Mouse (Mus musculus) intestine, embryonic 15.5 days (tissue): ENCODE data around the gene Ubxn4. TPM values are rescaled to one million over a fixed set of nuclear protein-coding genes. Genes with fewer than 3 reads are reported as not detected.
"Not testable (repeated sequence)": the region's sequence is repeated elsewhere in the genome, so short reads cannot be mapped to it uniquely, and the experiment has no call there.

ENCODE experiments used
- ATAC-seq: fragments of 200-750 bp; cut with Nextera tagmentation; 2 replicates; pipeline ENCODE4 v1.8.0; 2017; ENCODE audit warnings: moderate TSS enrichment, moderate library complexity
- H3K27ac ChIP-seq: fragments of 300-500 bp; sonication (generic); 2 replicates; pipeline ENCODE4 v1.5.1; 2015; ENCODE audit warnings: mild to moderate bottlenecking, inconsistent platforms
- H3K27me3 ChIP-seq: fragments of 300-500 bp; sonication (generic); replicated peaks from 2 replicates; pipeline ENCODE4 v1.6.1; 2015; ENCODE audit warnings: inconsistent platforms
- H3K36me3 ChIP-seq: fragments of 300-500 bp; sonication (generic); 2 replicates; pipeline ENCODE4 v1.6.1; 2015; ENCODE audit warnings: inconsistent platforms
- H3K4me1 ChIP-seq: fragments of 300-500 bp; sonication (generic); replicated peaks from 2 replicates; pipeline ENCODE4 v1.6.1; 2015; ENCODE audit warnings: inconsistent platforms
- H3K4me2 ChIP-seq: fragments of 300-500 bp; sonication (generic); replicated peaks from 2 replicates; pipeline ENCODE4 v1.6.1; 2015; ENCODE audit warnings: mild to moderate bottlenecking, inconsistent platforms
- H3K4me3 ChIP-seq: fragments of 300-500 bp; sonication (generic); replicated peaks from 2 replicates; pipeline ENCODE4 v1.5.1; 2015; ENCODE audit warnings: inconsistent platforms
- H3K9ac ChIP-seq: fragments of 300-500 bp; sonication (generic); 2 replicates; pipeline ENCODE4 v1.6.1; 2015; ENCODE audit warnings: inconsistent platforms
- H3K9me3 ChIP-seq: fragments of 300-500 bp; sonication (generic); 2 replicates; pipeline ENCODE4 v1.6.1; 2016; ENCODE audit warnings: inconsistent platforms
- WGBS: fragments of 180-500 bp; shearing (Covaris S2); methylation state at CpG from one replicate; pipeline ENCODE4 v1.1.7; 2015; 5-methylcytosine and 5-hydroxymethylcytosine counted together
- polyA plus RNA-seq: library from polyadenylated mRNA; unstranded; fragments of >200 nt; fragmentation: Nextera tagmentation; extraction: Ambion mirVana; gene quantifications from 2 replicates; pipeline ENCODE4 v1.2.1, GENCODE M21; 2015

Ubxn4 gene
- polyA plus RNA-seq, 1 experiment from 2014 or later = 89.9 TPM

DNA sequence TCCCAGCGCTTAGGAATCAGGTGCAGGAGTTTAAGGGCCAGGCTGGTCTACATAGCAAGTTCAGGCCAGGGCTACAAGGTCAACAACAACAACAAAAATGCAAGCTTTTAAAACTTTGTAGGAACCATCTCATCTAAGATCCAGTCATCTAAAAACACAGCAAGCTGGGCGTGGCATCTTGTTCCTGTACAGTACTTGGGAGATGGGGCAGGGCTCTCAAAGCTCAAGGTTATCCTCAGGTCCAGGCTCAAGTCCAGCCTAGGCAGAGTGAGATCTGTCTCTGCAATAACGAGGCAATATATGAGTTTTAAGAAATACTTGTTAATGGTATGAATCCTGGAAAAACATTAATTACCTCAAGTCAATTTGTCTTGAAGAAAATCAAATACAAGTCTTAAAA is 34.8 kb downstream of the Ubxn4 start:
- Histone ChIP-seq H3K4me1 (no peaks in the 10 kb centered on the region), H3K36me3 (peaks cover 26% of the 10 kb centered on the region), H3K4me3 (no peak overlapping the region), H3K27me3 (no peaks in the 10 kb centered on the region), H3K9me3 (no peaks in the 10 kb centered on the region), H3K4me2 (no peak overlapping the region), H3K27ac (no peak overlapping the region), H3K9ac (no peak overlapping the region)
- 0 out of 2 replicates have a peak, but pooled peaks have one; percentile 23 for ATAC-seq
- WGBS = 91% methylated on average over 3 of the region's 3 CpGs

DNA sequence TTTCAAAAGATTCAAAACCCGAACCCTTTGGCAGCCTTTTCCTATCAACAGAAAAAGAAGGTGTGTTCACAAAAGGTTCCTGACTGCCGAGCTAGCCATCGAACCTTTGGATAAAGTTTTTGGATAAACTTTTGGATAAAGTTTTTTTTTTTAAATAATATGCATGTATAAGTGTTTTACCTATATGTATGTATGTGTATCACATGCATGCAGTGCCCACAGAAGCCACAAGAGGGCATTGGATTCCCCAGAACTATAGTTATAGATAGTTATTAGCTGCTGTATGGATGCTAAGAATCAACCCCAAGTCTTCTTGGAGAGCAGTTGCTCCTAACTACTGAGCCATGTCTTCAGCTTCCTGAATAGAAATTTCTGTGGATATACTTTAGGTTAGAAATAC is 38.0 kb downstream of the Ubxn4 start:
- WGBS = 98% methylated on average over 3 of the region's 3 CpGs
- H3K36me3 ChIP-seq = 0 out of 2 replicates have a peak, but pooled peaks cover 9% of the 10 kb centered on the region

DNA sequence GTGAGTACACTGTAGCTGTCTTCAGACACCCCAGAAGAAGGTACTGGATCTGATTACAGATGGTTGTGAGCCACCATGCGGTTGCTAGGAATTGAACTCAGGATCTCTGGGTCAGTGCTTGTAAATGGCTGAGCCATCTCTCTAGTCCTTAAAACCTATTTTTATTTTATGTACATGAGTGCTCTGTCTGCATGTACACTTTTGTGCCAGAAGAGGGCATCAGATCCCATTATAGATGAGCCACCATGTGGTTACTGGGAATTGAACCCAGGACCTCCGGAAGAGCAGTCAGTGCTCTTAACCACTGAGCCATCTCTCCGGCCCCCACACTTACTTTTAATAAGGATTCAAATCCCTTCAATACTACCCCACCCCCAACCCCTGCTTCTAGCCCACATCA is 39.2 kb downstream of the Ubxn4 start:
- no peak overlapping the region for H3K4me2 ChIP-seq
- no peaks in the 10 kb centered on the region for H3K4me1 ChIP-seq
- 94% methylated on average over 3 of the region's 3 CpGs for WGBS
- no peak overlapping the region for H3K9ac ChIP-seq
- no peak overlapping the region for H3K4me3 ChIP-seq
- no peaks in the 10 kb centered on the region for H3K9me3 ChIP-seq
- no peaks in the 10 kb centered on the region for H3K27me3 ChIP-seq
- H3K36me3 ChIP-seq = 0 out of 2 replicates have a peak, but pooled peaks cover 6% of the 10 kb centered on the region
- H3K27ac ChIP-seq = no peak overlapping the region
- ATAC-seq = no peak

More for the DNA sequence above, 38.0 kb downstream of the Ubxn4 start:
- H3K4me2 ChIP-seq = no peak overlapping the region
- H3K4me1 ChIP-seq = no peaks in the 10 kb centered on the region
- no peak overlapping the region for H3K9ac ChIP-seq
- ATAC-seq = no peak
- H3K27ac ChIP-seq = no peak overlapping the region
- no peak overlapping the region for H3K4me3 ChIP-seq
- no peaks in the 10 kb centered on the region for H3K27me3 ChIP-seq
- H3K9me3 ChIP-seq = no peaks in the 10 kb centered on the region

DNA sequence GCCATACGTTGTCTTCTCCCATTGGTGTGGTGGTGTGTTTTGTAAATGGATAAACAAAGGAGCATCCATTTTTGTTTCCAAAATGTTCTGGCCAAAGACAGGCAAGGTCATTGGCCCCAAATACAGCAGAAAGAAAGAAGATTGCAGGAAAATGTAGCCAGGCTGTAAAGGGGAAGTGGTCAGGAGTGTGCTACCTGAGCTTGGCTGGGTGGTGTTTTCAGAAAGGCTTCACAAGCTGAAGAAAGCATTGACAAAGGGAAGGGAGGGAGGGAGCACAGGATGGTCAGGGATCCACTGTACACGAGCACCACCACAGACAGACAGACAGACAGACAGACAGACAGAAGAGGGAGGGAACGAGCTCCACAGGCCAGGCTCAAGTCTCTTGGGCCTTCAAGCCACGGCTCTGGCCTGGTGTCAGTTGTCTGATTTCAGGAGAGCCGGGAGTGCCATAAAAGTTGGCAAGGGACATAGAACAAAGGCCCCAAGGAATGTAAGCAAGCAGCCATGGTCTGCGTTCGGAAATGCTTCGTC is 40.5 kb downstream of the Ubxn4 start:
- H3K36me3 ChIP-seq = 0 out of 2 replicates have a peak, but pooled peaks cover 6% of the 10 kb centered on the region
- no peaks in the 10 kb centered on the region for H3K4me1 ChIP-seq
- H3K4me2 ChIP-seq = no peak overlapping the region
- H3K27me3 ChIP-seq = no peaks in the 10 kb centered on the region
- H3K27ac ChIP-seq = no peak overlapping the region
- no peak for ATAC-seq
- H3K9ac ChIP-seq = no peak overlapping the region
- WGBS = 77% methylated on average over 8 of the region's 8 CpGs
- no peaks in the 10 kb centered on the region for H3K9me3 ChIP-seq
- H3K4me3 ChIP-seq = no peak overlapping the region

DNA sequence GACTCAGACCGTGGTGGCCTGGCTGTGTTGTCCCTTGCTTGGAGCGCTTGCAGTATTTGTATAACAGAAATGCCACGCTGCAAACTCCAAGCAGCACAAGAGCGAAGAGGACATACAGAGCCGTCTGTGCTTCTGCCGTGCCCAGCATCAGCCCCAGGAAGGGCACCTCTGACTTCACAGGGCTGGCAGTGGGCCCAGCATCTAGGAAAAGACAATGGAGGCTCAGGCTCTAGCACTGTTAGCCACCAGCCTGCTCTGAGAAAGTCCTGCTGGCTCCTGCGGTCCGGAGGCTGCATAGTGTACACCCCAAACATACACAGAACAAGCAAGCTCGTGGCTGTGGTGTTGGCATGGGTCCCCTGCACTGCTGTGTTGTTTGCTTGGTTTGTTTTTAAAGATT is 41.4 kb downstream of the Ubxn4 start:
- Histone ChIP-seq H3K9ac (no peak overlapping the region), H3K27me3 (no peaks in the 10 kb centered on the region), H3K27ac (no peak overlapping the region), H3K4me2 (no peak overlapping the region), H3K4me3 (no peak overlapping the region), H3K36me3 (no peaks in the 10 kb centered on the region), H3K4me1 (no peaks in the 10 kb centered on the region), H3K9me3 (no peaks in the 10 kb centered on the region)
- no peak for ATAC-seq
- WGBS = 86% methylated on average over 9 of the region's 9 CpGs

DNA sequence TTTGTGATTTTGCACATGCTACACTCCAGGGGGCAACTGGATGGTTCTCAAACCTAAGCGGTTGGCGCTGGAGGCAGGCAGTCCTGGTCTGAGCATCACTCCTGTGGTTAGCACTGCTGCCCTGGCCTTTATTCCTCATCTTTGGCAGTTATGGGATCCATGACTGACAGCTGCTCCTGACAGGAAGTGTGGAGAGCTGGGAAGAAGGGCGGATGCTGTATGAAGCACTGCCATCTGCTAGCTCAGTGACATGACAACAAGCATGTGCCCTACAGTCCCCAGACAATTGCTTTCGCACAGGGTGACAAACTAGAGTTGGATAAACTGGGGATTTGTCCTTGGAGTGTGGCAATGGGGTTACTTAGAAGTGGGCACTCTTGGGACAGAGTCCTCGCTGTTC is 46.5 kb downstream of the Ubxn4 start:
- H3K27me3 ChIP-seq = no peaks in the 10 kb centered on the region
- H3K27ac ChIP-seq = no peak overlapping the region
- H3K9ac ChIP-seq = no peak overlapping the region
- H3K4me2 ChIP-seq = no peak overlapping the region
- 86% methylated on average over 5 of the region's 5 CpGs for WGBS
- no peaks in the 10 kb centered on the region for H3K36me3 ChIP-seq
- no peaks in the 10 kb centered on the region for H3K9me3 ChIP-seq
- no peak for ATAC-seq
- no peak overlapping the region for H3K4me3 ChIP-seq
- H3K4me1 ChIP-seq = no peaks in the 10 kb centered on the region

DNA sequence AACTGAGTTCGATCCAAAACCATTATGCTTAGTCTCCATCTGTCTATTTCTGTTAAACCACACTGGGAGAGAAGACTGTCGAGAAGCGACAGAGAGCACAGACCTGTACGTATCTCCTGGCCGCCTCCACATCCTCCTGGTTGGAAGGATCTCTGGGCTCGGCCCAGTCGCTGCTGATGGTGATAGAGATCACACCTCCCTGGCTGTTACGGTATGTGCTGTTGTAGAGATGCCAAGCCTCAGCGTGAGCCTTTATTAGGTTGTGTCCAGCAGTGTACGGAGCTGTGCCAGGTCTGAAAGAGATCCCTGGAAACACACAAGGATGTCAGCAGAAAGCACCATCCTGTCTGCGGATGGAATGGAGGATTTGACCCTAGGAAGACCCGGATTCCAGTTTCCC is 49.8 kb downstream of the Ubxn4 start:
- 84% methylated on average over 12 of the region's 12 CpGs for WGBS

DNA sequence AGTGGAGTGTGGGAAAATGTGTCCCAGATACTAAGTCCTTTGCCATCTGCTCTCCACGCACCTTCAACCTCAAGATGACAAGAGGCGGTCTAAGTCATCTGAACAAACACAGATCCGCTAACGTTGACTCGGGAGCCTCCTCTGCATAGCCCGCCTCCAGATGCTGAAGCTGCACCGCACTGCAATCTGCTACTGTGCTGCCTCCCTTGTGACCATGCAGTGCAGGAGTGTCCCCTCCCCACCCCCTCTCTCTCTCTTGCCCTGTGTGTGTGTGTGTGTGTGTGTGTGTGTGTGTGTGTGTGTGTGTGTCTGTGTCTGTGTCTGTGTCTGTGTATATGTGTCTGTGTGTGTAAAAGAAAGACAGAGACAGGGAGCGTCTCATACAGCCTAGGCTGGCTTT is 51.5 kb downstream of the Ubxn4 start:
- Histone ChIP-seq H3K27me3 (no peaks in the 10 kb centered on the region), H3K4me2 (no peak overlapping the region), H3K36me3 (no peaks in the 10 kb centered on the region), H3K9me3 (no peaks in the 10 kb centered on the region), H3K4me3 (no peak overlapping the region), H3K27ac (no peak overlapping the region), H3K4me1 (no peaks in the 10 kb centered on the region), H3K9ac (no peak overlapping the region)
- no peak for ATAC-seq
- WGBS = 70% methylated on average over 8 of the region's 8 CpGs

More for the DNA sequence above, 49.8 kb downstream of the Ubxn4 start:
- H3K9ac ChIP-seq = no peak overlapping the region
- no peaks in the 10 kb centered on the region for H3K27me3 ChIP-seq
- no peak for ATAC-seq
- no peak overlapping the region for H3K27ac ChIP-seq
- no peak overlapping the region for H3K4me3 ChIP-seq
- H3K9me3 ChIP-seq = no peaks in the 10 kb centered on the region
- H3K4me1 ChIP-seq = no peaks in the 10 kb centered on the region
- H3K4me2 ChIP-seq = no peak overlapping the region
- no peaks in the 10 kb centered on the region for H3K36me3 ChIP-seq

DNA sequence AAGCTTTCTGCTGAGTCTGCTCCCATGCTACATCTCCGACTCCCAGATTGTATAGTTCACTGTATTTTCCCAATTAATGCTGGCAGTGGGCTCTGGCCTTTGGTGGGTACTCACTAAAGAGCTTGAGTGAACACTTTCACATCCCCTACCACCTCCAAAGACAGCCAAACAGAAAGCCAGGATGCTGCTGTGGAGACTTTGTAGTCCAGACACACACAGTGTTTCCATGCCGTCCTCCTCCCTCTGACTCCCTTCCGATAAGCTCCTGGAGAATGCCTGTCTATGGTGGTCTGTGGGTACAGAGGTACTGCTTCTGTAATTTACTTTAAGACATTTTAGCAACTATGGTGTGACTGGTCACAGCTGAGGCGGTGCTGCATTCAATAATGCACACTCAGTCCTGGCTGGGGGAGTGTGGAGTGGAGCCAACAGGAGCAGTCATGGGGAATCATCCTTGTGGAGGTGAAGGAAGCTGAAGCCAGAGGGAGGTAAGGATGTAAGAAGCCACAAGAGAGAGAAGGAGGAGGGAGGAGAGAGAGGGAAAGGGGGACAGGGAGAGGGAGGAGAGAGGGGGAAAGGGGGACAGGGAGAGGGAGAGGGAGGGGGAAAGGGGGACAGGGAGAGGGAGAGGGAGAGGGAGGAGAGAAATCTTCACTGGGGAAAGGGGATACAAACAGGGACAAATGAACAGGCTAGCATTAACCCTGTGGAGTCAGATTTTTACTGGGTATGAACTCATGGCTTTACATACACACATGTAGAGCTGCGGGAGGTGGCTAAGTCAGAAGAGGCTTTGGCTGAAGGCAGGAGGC is 52.2 kb downstream of the Ubxn4 start:
- Histone ChIP-seq H3K4me3 (no peak overlapping the region), H3K9me3 (no peaks in the 10 kb centered on the region), H3K4me1 (no peaks in the 10 kb centered on the region), H3K36me3 (no peaks in the 10 kb centered on the region), H3K27ac (no peak overlapping the region), H3K9ac (no peak overlapping the region), H3K4me2 (no peak overlapping the region), H3K27me3 (no peaks in the 10 kb centered on the region)
- 72% methylated on average over 5 of the region's 5 CpGs for WGBS
- ATAC-seq = no peak

DNA sequence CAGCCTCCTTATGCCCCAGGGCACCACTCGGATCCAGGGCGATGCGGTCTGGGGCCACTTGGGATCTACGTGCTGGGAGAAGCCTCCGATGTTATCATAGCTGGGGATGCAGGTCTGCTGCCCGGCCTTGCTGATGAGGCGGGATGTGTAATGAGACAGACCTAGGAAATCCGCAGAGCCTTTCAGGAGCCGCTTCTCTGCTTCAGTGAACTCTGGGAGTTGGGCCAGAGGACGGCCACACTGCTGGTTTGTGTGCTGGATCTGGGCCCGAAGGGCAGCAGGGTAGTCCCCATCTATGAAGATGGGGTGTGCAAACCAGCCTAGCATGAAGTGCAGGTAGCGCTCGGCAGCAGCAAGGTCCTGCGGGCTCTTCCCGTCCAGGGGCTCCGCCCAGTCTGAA is 60.1 kb downstream of the Ubxn4 start:
- Histone ChIP-seq H3K9me3 (no peaks in the 10 kb centered on the region), H3K4me3 (no peak overlapping the region), H3K27ac (no peak overlapping the region), H3K9ac (no peak overlapping the region), H3K4me1 (no peaks in the 10 kb centered on the region), H3K27me3 (no peaks in the 10 kb centered on the region), H3K36me3 (no peaks in the 10 kb centered on the region), H3K4me2 (no peak overlapping the region)
- no peak for ATAC-seq
- 95% methylated on average over 16 of the region's 16 CpGs for WGBS

DNA sequence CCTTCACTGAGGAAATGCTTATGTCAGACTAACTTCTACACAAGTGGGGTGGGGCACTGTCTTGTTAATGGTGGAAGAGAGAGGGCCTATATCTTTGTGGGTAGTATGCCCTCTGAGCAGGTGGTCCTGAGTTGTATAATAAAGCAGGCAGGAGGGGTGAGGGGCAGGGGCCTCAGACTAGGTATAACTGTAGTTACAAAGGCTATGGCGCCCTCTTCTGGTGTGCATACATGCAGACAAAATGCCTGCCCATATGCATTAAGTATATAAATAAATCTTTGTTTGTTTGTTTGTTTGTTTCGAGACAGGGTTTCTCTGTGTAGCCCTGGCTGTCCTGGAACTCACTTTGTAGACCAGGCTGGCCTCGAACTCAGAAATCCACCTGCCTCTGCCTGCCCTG is 65.3 kb downstream of the Ubxn4 start:
- no peaks in the 10 kb centered on the region for H3K9me3 ChIP-seq
- no peaks in the 10 kb centered on the region for H3K27me3 ChIP-seq
- no peak overlapping the region for H3K4me2 ChIP-seq
- no peak overlapping the region for H3K4me3 ChIP-seq
- no peaks in the 10 kb centered on the region for H3K4me1 ChIP-seq
- WGBS = 83% methylated on average over 3 of the region's 3 CpGs
- no peak for ATAC-seq
- H3K9ac ChIP-seq = no peak overlapping the region
- no peaks in the 10 kb centered on the region for H3K36me3 ChIP-seq
- H3K27ac ChIP-seq = no peak overlapping the region

DNA sequence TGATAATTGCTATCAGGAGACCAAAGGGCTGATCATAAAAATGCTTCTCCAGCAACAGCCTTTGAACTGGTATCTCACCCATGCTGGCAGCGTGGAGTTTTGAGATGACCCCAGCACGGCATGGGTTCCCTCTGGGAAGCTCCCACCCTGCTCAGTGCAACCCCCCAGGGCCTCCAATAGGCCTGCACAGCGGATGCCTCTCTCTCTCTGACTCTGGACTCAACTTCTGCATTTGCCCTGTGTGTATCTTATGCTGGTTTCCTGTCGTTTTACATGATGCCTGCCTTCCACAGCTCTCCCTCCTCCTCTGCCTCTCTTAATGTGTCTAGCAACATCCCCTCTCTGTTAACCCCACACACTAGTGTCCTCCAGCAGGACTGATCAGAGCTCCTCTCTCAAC is 70.9 kb downstream of the Ubxn4 start:
- no peaks in the 10 kb centered on the region for H3K36me3 ChIP-seq
- ATAC-seq = peak; percentile 70; the same call in 1 of the 2 replicates
- H3K9ac ChIP-seq = no peak overlapping the region
- H3K4me2 ChIP-seq = no peak overlapping the region
- no peaks in the 10 kb centered on the region for H3K4me1 ChIP-seq
- H3K9me3 ChIP-seq = no peaks in the 10 kb centered on the region
- no peaks in the 10 kb centered on the region for H3K27me3 ChIP-seq
- H3K4me3 ChIP-seq = no peak overlapping the region
- no peak overlapping the region for H3K27ac ChIP-seq
- 46% methylated on average over 4 of the region's 4 CpGs for WGBS

DNA sequence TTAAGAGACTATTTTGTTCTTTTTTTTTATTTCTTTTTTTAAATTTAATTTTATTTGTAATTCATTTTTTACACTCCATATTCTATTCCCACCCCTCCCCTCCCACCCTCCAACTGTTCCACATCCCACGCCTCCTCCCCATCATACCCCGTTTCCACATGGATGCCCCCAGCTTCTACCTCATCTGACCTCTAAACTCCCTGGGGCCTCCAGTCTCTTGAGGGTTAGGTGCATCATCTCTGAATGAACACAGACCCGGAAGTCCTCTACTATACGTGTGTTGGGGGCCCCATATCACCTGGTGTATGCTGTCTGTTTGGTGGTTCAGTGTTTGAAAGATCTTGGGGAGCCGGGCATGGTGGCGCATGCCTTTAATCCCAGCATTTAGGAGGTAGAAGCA is 75.5 kb downstream of the Ubxn4 start:
- not testable (repeated sequence) for H3K36me3 ChIP-seq, H3K27ac ChIP-seq, H3K9me3 ChIP-seq, ATAC-seq, H3K9ac ChIP-seq, H3K4me2 ChIP-seq, H3K27me3 ChIP-seq, H3K4me1 ChIP-seq, H3K4me3 ChIP-seq
- WGBS = 87% methylated on average over 6 of the region's 6 CpGs
